Mouse (Mus musculus) heart, adult 11 months (tissue): ENCODE measurements around the gene Bbs9.
"Not testable (repeated sequence)": the region's sequence is repeated elsewhere in the genome, so short reads cannot be mapped to it uniquely, and the experiment has no call there.

Experiments
- DNase-seq: peaks from one replicate; pipeline ENCODE4 v3.0.0; 2022

Bbs9 gene

GRCm38 (mm10) chr9:22475424-22475868 lies at the start of gene Bbs9:
Gene Bbs9, plus strand, starts transcription at chr9:22475715.
- DNase-seq = peak; percentile 99

- no peak for DNase-seq
Measured at GRCm38 (mm10) chr9:22428028-22428665, 47.4 kb upstream of the Bbs9 start.

- DNase-seq = no peak
Measured at GRCm38 (mm10) chr9:22428666-22429410, 46.7 kb upstream of the Bbs9 start.

GRCm38 (mm10) chr9:22429533-22430241 lies 45.8 kb upstream of the Bbs9 start:
- no peak for DNase-seq

GRCm38 (mm10) chr9:22430315-22430840 lies 45.1 kb upstream of the Bbs9 start:
- no peak for DNase-seq

GRCm38 (mm10) chr9:22433221-22433620 lies 42.3 kb upstream of the Bbs9 start:
- DNase-seq = no peak

GRCm38 (mm10) chr9:22434101-22434500 lies 41.4 kb upstream of the Bbs9 start:
- DNase-seq = no peak

- DNase-seq = no peak
Measured at GRCm38 (mm10) chr9:22438826-22439225, 36.7 kb upstream of the Bbs9 start.

GRCm38 (mm10) chr9:22443157-22443556 lies 32.4 kb upstream of the Bbs9 start:
- DNase-seq = no peak

- no peak for DNase-seq
Measured at GRCm38 (mm10) chr9:22445123-22445522, 30.4 kb upstream of the Bbs9 start.

- DNase-seq = no peak
Measured at GRCm38 (mm10) chr9:22447213-22447612, 28.3 kb upstream of the Bbs9 start.

GRCm38 (mm10) chr9:22448420-22448819 lies 27.1 kb upstream of the Bbs9 start:
- DNase-seq = no peak

- no peak for DNase-seq
Measured at GRCm38 (mm10) chr9:22449209-22449608, 26.3 kb upstream of the Bbs9 start.

- no peak for DNase-seq
Measured at GRCm38 (mm10) chr9:22452697-22453096, 22.8 kb upstream of the Bbs9 start.

GRCm38 (mm10) chr9:22453501-22453924 lies 22.0 kb upstream of the Bbs9 start:
- no peak for DNase-seq

GRCm38 (mm10) chr9:22453990-22454389 lies 21.5 kb upstream of the Bbs9 start, which contains the start of gene Gm17545:
Gene Gm17545, plus strand, starts transcription at chr9:22454290.
- DNase-seq = not testable (repeated sequence)

GRCm38 (mm10) chr9:22455041-22455440 lies 20.5 kb upstream of the Bbs9 start:
- no peak for DNase-seq

GRCm38 (mm10) chr9:22457142-22457835 lies 18.2 kb upstream of the Bbs9 start:
- DNase-seq = peak; percentile 94

- peak; percentile 90 for DNase-seq
Measured at GRCm38 (mm10) chr9:22461946-22462345, 13.6 kb upstream of the Bbs9 start.

GRCm38 (mm10) chr9:22466212-22466611 lies 9.3 kb upstream of the Bbs9 start:
- no peak for DNase-seq

GRCm38 (mm10) chr9:22467371-22468169 lies 7.9 kb upstream of the Bbs9 start:
- peak; percentile 93 for DNase-seq
